Mouse (Mus musculus) ovary, adult 2 months (tissue): ENCODE results near the gene Fsd1l. TPM values are rescaled to one million over a fixed set of nuclear protein-coding genes. Genes with fewer than 3 reads are reported as not detected.

Source experiments
- polyA plus RNA-seq: library from polyadenylated mRNA; depleted of rRNA; stranded (reverse); fragments of >200 nt; gene quantifications from 2 replicates; pipeline ENCODE4 v1.2.3, GENCODE M21; 2012; rRNA removed

Fsd1l gene
- polyA plus RNA-seq: 0.53 and 0.58 TPM in 2 replicates

DNA sequence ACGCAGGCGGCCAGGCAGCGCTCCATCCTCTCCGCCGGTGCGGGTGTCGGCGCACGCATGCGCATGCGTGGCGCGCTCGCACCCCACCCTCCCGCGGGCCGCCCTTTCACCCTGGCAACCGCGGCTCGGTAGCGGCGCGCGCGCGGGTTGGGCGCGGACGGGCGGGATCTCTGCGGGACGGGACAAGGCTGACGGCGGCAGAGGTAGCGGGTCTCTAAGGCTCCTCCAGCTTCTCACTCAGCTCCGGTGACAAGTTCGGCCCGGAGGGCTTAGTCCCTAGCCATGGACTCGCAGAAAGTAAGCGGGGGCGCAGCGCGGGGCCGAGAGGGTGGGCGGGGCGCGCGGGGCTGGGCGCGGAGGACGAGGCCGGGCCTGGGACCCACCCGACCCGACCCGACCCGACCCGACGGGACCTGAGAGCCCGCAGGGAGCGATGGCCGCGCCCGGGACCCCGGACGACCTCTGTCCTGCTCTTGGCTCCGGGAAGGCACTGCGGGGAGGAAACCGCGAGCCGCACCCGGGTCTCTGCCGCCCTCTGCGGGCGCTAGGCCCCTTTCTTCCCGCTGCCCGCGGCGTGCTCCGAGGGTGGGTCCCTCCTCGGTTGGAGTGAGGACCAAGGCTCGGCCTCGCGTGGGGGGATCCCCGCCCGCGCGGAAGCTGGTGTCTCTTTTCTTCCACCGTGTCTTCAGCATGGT is at the start of gene Fsd1l:
Gene Fsd1l, plus strand, starts transcription at position 156 of the 695 bp plus-strand sequence.

DNA sequence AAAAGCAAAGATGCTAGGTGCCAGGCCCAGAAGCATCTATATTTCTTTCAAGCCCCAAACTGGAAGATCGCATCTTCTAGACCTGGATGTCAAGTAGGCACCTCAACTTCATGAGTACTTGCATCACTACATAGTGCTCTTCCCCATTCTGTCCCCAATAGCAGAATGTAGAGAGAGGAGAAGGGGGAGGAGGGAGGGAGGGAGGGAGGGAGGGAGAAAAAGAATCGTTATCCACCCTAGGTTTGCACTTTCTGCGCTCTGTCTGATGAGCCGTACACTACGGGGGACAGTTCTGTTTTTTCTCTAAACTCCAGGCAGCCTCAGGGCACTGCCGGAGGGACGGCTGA is 82.4 kb downstream of the Fsd1l start, which contains the start of gene Fktn:
Gene Fktn, plus strand, starts transcription at position 295 of the 347 bp plus-strand sequence.

Other genes with a start within 250 kb of the Fsd1l start
- 48.4 and 49.4 TPM in 2 replicates for gene Slc44a1, start 191.1 kb upstream of the Fsd1l start, polyA plus RNA-seq
- 2.9 and 3.3 TPM in 2 replicates for gene Fktn, start 82.5 kb downstream of the Fsd1l start, polyA plus RNA-seq
- not detected in 2 replicates for gene Tal2, start 148.2 kb downstream of the Fsd1l start, polyA plus RNA-seq
- 1.6 and 3.0 TPM in 2 replicates for gene Tmem38b, start 194.6 kb downstream of the Fsd1l start, polyA plus RNA-seq